Mouse (Mus musculus): ENCODE measurements around the gene Gm128.

Gene Gm128

DNA sequence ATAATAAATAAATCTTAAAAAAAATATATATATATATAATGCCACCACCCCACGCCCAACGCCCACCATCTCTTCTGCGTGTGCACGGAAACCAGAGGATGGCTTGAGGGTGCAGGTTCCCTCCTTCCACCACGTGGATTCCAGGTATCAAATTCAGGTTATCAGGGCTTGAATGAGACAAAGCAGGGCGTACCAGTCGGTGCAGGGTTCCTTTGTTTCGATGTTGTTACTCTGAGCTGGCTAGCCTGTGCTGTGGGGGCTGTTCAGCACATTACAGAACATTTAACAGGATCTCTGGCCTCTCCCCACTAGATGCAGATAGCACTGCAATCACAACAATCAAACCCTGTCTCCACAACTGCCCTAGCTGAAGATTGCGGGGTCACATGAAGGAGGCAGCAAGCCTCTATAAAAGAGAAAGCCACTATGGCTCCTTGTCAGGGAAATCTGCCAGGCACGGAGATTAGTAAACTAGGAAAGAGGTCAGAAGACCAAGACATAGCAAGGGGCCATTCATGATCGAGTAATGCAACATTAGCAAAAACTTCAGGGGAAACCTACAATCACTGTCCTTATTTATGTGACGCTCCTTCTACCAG is 29.5 kb upstream of the Gm128 start:
- DNase-seq (ENCODE audit: extremely low read depth, insufficient read length, low spot score) = no peak

DNA sequence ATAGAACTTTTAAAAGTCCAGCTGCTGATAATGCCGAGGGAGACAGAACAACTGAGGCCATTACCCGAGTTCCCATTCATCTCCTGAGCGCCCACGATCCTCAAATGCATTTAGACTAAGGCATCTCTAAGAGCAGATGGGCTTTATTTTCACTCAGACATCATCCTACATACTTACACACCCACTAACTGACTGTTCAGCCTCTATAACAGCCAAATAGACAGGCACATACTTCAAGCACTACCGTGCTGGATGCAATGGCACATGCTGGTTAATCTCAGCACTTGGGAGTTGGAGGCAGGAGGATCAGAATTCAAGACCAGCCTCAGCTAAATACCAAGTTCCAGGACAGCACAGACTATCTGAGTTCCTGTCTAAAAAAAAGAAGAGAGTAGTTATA is 28.4 kb upstream of the Gm128 start:
- no peak for DNase-seq (ENCODE audit: extremely low read depth, insufficient read length, low spot score)

DNA sequence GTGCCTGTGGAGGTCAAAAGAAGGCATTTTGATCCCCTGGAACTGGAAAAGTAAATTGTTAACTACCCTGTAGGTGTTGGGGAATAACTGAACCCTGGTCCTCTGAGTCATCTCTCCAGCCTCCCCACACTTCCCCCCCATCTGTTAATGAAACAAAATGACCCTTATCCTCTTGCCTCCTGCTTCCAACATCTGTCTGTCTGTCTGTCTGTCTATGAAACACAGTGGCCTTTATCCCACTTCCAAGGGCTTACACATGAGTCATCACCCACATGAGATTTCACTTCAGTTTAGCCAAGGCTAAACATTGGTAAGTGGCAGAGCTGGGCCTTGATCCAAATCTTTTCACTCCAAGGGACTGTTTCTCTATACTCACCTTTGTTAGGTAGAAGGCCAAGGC is 26.5 kb upstream of the Gm128 start:
- peak; percentile 43 for DNase-seq (ENCODE audit: extremely low read depth, insufficient read length, low spot score)

DNA sequence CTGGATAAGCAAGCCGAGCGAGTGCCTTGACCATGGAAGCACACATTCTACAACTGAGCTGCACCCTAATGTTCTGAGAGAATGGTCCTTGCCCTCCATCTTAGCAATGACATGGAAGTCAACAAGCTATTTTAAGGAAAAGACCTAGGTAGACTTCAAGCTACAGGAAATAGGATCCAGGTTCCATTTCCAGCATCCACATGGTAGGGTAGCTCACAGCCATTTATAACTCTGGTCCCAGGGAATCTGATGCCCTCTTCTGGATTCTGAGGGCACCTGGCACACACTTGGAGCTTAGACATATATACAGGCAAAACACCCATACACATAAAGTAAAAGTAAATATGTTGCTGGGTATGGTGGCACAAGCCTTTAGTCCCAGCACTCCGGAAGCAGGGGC is 24.7 kb upstream of the Gm128 start:
- no peak for DNase-seq (ENCODE audit: extremely low read depth, insufficient read length, low spot score)

GRCm38 (mm10) chr3:95264724-95265123 is 23.3 kb upstream of the Gm128 start:
- DNase-seq (ENCODE audit: extremely low read depth, insufficient read length, low spot score) = no peak

DNA sequence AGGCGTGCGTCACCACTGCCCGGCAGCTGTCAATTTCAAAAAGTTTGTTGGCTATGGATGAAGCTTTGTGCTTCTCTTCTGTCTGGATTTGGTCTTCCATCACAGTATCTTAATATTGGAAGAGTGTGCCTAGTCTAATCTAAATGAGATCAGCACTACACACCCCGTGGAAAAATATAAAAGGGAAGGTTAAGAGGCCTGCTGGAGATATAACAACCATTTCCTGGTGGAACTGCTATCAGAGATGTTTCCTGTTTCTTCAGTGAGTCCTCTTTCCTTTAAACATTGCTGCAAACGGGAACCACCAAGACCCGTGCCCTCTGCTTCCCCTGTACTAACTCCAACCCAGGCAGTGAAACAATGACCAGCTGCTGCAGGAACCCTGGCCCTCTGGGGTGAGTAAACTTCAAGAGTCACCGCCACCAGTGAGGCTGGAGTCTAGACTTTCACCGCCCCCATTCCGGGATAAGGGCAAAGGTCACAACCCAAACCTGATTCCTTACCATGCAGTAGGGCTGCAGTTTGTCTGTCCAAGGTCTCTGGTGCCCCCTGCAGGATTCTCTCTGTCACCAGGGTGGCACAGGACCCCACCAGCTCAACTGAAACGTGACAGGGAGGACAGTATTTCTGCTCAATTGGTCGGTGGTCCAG is 21.8 kb upstream of the Gm128 start:
- no peak for DNase-seq (ENCODE audit: extremely low read depth, insufficient read length, low spot score)

- no peak for DNase-seq (ENCODE audit: extremely low read depth, insufficient read length, low spot score)
Measured at GRCm38 (mm10) chr3:95261975-95262374, 20.6 kb upstream of the Gm128 start.

DNA sequence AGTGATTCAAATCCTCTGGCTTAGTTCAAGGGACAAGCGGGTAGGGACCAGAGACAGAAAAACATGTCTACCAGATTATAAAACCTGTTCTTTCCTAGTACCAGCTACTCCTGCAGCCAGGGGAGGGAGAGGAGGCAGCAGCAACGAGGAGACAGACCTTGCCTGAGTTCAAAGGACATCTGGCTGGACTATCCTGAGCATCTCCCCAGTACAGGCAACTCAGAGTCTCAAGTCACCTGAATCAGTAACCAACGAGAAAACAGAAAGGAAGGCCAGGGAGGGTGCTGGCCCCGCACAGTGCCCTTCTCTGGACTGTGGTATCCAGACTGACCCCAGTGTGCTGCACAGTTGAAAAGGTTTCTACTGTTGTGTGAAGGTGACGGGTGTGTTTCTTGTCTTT is 15.5 kb upstream of the Gm128 start:
- no peak for DNase-seq (ENCODE audit: extremely low read depth, insufficient read length, low spot score)

DNA sequence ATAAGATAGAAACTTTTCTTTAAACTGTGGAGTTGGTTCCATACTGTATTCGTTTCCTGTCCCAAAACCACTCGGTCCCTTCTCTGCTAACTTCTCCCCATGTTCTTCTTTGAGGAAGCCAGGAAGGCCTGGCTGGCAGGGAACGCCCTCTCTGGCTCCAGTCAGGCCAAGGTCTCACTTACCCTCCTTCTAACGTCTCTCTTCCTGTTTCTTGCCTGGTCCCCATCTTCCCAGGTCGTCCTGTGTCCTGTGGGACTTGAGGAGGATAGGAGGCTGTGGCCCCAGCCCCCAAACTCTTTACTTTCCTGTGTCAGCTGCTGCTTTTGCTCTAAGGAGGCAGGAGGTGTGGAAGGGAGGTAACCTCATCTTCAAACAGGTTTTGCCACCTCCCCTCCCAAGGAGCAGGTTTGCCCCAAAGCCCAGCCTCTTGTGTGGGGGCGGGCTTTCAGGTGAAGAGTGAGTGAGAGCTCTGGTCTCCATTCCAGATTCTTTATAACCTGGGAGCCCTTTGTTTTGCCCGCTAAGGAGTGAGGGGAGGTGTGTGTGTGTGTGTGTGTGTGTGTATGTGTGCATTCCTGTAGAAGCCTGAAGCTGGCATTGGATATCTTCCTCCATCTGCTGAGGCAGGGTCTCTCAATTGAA is 9.5 kb upstream of the Gm128 start, which contains the start of gene Bnipl:
Gene Bnipl (minus strand): TSS at position 411 of the 642 bp plus-strand sequence.
- no peak for DNase-seq (ENCODE audit: extremely low read depth, insufficient read length, low spot score)

DNA sequence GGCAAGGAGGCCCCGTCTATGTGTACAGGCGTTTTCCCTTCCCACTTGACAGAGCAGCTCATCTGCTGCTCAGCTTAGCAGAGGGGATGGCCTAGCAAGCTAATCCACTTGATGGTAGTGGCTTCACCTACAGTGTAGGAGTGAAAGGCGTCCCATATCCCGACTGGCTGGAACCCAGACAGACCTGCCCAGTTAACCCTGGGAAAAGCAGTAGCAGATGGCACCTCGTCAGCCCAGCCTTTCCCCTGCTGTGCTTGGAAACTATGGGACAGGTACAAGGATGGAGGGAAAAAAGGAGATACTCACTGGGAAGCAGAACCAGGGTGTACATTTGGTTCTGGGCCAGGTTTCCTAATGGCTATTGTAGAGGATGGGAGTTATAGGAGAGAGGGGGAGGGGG is 9.0 kb upstream of the Gm128 start:
- DNase-seq (ENCODE audit: extremely low read depth, insufficient read length, low spot score) = no peak

DNA sequence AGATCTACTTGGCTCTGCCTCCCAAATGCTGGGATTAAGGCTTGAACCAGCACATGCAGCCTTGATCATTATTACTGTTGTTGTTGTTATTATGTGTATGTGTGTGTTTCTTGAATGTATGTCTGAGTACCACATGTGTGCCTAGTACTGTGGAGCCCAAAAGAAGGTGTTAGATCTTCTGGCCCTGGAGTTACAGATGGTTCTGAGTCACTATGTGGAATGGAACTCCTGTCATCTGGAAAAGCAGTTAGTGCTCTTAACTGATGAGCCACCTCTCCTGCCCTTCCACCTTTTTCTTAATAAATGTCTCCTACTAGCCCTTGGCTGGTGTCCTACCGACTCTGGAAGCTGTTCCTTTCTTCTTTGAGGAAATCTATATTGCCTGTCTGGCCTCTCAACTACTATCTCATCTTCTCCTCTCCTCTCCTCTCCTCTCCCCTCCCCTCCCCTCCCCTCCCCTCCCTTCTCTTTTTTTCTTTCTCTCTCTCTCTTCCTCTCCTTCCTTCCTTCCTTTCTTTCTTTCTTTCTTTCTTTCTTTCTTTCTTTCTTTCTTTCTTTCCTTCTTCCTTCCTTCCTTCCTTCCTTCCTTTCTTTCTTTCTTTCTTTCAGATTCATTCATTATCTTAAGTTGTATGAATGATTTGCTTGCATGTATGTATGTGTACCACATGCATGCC is 6.4 kb upstream of the Gm128 start:
- DNase-seq (ENCODE audit: extremely low read depth, insufficient read length, low spot score) = no peak

DNA sequence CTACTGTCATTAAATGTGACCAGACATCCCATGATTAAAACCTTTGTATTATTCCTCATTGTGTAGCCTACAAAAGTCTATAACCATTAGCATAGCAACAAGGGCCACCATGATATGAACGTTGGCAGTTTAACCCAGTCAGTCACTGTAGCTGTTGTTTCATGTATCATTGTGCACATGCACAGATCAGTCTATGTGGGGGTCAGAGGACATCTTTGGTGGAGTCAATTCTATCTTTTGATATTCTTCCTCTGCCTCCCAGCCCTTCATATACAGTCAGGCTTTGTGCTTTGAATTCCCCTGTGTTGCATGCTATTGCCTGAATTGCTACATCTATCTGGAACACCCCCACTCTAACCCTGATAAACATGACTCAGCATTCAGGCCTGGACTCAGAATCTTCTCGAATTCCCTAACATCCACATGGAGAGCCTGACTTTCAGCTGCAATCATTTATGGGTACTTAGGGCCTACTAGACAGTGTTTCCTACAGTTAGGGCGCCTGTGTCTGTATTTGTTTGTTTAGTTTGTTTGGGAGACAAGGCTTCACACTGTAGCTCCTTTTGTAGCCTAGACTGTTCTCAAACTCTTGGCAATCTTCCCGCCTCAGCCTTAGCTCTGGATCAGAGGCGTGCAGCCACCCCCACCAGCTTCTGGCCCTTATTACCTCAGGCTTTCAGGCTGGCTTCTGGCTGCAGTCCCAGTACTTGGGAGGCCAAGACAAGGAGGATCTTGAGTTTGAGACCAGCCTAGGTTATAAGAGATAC is 5.2 kb upstream of the Gm128 start:
- peak; percentile 62 for DNase-seq (ENCODE audit: extremely low read depth, insufficient read length, low spot score)

DNA sequence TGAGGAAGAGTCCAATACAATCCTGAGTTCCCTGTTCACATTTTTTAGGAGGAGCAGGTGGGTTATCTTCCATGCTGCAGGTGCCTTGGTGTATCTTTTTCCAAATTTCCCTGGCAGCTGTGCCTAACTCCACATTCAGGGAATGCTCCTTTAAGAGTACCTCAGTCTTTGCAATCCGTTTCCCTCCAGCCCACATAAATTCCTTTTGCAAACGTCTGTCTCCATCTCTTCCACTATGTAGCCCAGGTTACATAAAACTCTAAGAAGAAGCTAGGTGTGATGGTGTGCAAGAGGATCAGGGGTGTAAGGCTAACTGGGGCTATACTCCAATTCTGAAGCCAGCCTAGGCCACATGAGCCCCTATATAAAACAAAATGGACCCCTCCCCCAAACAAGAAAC is 1.7 kb upstream of the Gm128 start:
- no peak for DNase-seq (ENCODE audit: extremely low read depth, insufficient read length, low spot score)

DNA sequence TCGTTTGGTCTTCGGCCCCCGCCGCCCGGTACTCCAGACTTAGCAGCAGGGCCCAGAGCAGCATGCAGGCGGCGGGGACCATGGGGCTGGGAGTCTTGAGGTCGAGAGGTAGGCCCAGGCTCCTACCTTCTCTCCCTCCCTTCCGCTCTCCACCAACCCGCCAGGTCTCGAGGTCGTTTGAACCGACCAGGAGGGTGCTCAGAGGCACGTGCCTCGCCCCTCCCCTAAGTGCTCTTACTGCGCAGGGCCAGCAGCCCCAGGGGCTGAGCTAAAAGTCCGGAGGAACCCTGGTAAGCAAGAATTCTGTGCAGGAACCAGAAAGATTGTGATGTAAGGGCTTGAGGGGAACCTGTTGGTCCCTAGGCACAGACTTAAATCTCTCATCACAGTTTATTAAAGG is 498 bp downstream of the Gm128 start:
- DNase-seq (ENCODE audit: extremely low read depth, insufficient read length, low spot score) = no peak

DNA sequence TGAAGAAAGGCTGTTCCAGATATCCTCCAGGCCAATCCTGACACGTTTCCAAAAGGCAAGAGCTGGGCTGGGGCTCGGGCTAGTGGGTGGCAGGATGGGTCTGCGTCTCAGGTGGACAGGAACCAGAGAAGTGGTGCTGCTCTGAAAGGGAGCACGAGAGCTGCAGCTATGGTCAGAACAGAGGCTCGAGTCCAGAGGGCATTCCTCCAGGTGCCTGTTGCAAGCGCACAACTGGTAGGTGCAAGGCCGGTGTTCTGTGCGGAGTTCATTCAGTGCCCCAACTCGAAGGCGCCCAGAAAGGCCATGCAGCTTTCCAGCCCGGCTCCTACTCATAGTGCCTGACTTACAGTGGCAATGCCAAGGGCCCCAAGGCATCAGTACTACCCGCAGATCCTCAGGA is 1.4 kb downstream of the Gm128 start:
- DNase-seq (ENCODE audit: extremely low read depth, insufficient read length, low spot score) = no peak

DNA sequence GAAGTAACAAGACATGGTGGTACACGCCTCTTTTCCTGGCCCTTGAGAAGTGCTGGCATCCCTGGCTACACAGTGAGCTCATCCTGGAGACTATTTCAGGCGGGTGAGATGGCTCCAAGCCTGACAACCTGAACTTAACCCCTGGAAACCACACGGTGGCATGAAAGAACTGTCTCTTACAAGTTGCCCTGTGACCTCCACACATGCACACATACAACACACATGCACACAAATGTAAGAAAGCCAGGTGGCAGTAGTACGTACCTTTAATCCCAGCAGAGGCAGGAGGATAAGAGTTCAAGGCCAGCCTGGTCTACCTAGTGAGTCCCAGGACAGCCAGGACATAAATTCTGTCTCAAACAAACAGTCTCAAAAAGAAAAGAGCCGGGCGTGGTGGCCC is 2.4 kb downstream of the Gm128 start:
- no peak for DNase-seq (ENCODE audit: extremely low read depth, insufficient read length, low spot score)

DNA sequence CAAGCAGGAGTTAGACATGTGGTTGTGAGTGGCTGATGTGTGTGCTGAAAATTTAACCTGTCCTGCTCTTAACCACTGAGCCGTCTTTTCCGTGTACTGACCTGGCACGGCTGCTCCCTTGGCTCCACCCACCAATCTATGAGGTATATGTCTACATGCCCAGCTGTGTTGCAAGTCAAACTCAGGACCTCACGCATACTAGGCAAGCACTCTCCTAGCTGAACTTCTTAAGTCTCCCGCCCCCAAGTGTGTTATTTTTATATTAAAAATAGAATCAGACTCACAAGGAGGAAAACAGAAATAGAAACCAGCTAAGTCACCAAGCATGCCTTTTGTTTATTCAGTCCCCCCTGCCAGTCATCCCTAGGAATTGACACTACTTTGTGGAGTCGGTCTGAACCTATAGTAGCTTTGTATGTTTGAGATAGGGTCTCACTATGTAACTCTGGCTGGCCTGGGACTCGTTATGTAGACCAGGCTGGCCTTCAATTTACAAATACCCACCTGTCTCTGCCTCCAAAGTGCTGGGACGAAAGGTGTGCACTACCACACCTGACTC is 3.8 kb downstream of the Gm128 start:
- no peak for DNase-seq (ENCODE audit: extremely low read depth, insufficient read length, low spot score)

- DNase-seq (ENCODE audit: extremely low read depth, insufficient read length, low spot score) = no peak
Measured at GRCm38 (mm10) chr3:95235386-95236301, 5.8 kb downstream of the Gm128 start.

DNA sequence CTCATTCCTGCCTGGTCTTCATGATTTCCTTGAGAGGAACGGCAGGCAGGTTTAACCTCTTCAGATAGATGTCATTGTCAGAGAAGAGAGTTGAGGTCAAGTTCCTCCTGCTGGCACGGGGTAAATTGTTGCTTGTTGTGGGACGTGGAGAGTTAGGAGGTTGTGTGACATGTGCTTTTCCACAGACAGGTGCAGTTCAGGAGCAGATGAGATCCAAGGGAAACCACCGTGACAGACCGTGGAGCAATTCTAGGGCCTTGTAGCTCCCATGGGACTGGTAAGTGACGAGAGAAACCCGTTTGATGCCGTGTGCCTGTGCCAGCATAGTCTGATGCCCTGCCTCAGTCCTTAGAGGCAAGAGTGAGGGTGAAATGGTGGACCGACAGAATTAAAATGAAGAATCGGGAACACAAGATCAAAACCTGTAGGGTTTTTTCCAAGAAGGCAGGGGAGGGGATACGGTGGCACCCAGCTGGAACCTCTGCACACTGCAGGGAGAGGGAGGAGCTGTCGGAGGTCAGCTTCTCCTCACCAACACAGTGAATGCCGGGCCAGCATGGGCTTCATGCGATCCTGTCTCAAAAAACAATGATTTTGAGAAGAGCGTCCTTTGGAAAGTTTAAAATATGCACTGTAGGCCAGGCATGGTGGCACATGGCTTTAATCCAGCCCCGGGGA is 8.0 kb downstream of the Gm128 start:
- DNase-seq (ENCODE audit: extremely low read depth, insufficient read length, low spot score) = no peak
